Mouse (Mus musculus): ENCODE measurements around the gene Svop.

GRCm38 (mm10) chr5:114131521-114131840, 40.1 kb upstream of the Svop start:
- TF ChIP-seq GATA1 (IDR thresholded peaks at IDR 0.05; ENCODE audit: borderline replicate concordance, low read length) = no peak
- TF ChIP-seq FLI1 (IDR thresholded peaks at IDR 0.05; ENCODE audit: low read length) = no peak
